Mouse (Mus musculus) forebrain, postnatal 0 days (tissue): ENCODE measurements around the gene Krt9. TPM values are rescaled to one million over a fixed set of nuclear protein-coding genes. Genes with fewer than 3 reads are reported as not detected.

ENCODE experiments used
- ATAC-seq: fragments of 200-750 bp; cut with Nextera tagmentation; 2 replicates; pipeline ENCODE4 v1.8.0; 2017; ENCODE audit warnings: mild to moderate bottlenecking, moderate library complexity
- DNase-seq: peaks from one replicate; pipeline ENCODE4 v3.0.0-alpha.2; 2015
- H3K27ac ChIP-seq: fragments of 300-500 bp; sonication (generic); 2 replicates; pipeline ENCODE4 v1.5.1; 2014; ENCODE audit warnings: low read depth, mild to moderate bottlenecking, antibody characterized with exemption, low read length, moderate library complexity, mixed read lengths
- H3K27me3 ChIP-seq: fragments of 300-500 bp; sonication (generic); 2 replicates; pipeline ENCODE4 v1.6.1; 2014; ENCODE audit warnings: mild to moderate bottlenecking, low read length, mixed read lengths; ENCODE audit not compliant: insufficient read depth
- H3K36me3 ChIP-seq: fragments of 300-500 bp; sonication (generic); 2 replicates; pipeline ENCODE4 v1.6.1; 2014; ENCODE audit warnings: mild to moderate bottlenecking, moderate library complexity; ENCODE audit not compliant: insufficient read depth
- H3K4me1 ChIP-seq: fragments of 300-500 bp; sonication (generic); 2 replicates; pipeline ENCODE4 v1.6.1; 2014; ENCODE audit warnings: antibody characterized with exemption; ENCODE audit not compliant: insufficient read depth
- H3K4me2 ChIP-seq: fragments of 300-500 bp; sonication (generic); 2 replicates; pipeline ENCODE4 v1.6.1; 2014; ENCODE audit warnings: low read depth, mild to moderate bottlenecking, moderate library complexity
- H3K4me3 ChIP-seq: fragments of 300-500 bp; sonication (generic); 2 replicates; pipeline ENCODE4 v1.5.1; 2014; ENCODE audit warnings: low read depth, low read length, mixed read lengths
- H3K9ac ChIP-seq: fragments of 300-500 bp; sonication (generic); 2 replicates; pipeline ENCODE4 v1.6.1; 2014; ENCODE audit warnings: mild to moderate bottlenecking
- H3K9me3 ChIP-seq: fragments of 300-500 bp; sonication (generic); 2 replicates; pipeline ENCODE4 v1.6.1; 2016; ENCODE audit warnings: low read length
- CTCF ChIP-seq: sonication (generic); IDR thresholded peaks from 2 replicates; pipeline ENCODE4 v1.5.1; 2016; ENCODE audit warnings: antibody characterized with exemption, control low read depth, low read depth
- WGBS: fragments of 180-500 bp; shearing (Covaris S2); extraction: QIAGEN DNeasy Blood & Tissue Kit; methylation state at CpG from one replicate; pipeline ENCODE4 v1.1.7; 2014; 5-methylcytosine and 5-hydroxymethylcytosine counted together
- polyA plus RNA-seq: library from polyadenylated mRNA; unstranded; fragments of >200 nt; fragmentation: Nextera tagmentation; extraction: Ambion mirVana; gene quantifications from 2 replicates; pipeline ENCODE4 v1.2.1, GENCODE M21; 2015
- total RNA-seq: library from RNA; depleted of rRNA; stranded (reverse); fragments of >200 nt; gene quantifications from 2 replicates; pipeline ENCODE4 v1.2.3, GENCODE M21; 2014

Krt9 gene
- total and polyA plus RNA-seq, 2 experiments from 2014 or later = 0.06 TPM; not detected in 1

DNA sequence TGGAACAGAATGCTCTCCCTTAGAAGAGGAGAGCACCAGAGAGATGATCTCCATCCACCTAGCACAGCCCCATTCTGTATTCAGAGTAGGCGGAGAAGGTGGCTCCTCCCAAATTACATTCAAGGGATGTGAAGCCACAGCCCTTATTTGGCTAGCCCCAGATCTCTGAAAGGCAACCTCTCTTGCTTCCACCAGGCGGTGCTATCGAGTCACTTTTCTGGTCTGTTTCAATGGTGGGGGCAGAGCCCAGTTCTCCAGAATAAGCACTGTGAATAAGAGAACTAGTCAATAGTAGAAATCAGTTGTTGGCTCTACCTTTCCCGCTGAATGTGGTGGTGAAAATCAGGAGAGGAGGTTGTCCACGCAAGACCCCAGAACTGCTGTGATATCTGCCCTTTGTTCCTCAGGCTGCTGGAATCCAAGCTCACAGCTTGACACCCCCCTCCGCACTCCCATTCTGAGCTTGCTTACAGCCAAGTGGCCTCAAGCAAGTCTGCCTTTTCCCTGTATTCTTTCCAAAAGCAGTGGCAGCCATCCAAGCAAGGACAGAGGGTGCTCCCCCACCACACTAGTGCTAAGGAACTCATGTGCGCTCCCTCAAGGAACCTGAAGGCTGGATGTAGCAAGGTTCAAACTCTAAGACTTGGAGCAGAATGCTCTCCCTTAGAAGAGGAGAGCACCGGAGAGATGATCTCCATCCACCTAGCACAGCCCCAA, 7.2 kb upstream of the Krt9 start:
- ATAC-seq (no peak), DNase-seq (peak; percentile 13)
- Histone ChIP-seq H3K4me3 (no peak overlapping the region), H3K9ac (no peak overlapping the region), H3K4me2 (no peak overlapping the region), H3K27ac (no peak overlapping the region), H3K27me3 (no peaks in the 10 kb centered on the region), H3K36me3 (no peaks in the 10 kb centered on the region), H3K4me1 (no peaks in the 10 kb centered on the region), H3K9me3 (no peaks in the 10 kb centered on the region)
- WGBS = 45% methylated on average over 8 of the region's 8 CpGs
- peak; percentile 56 for TF ChIP-seq CTCF

DNA sequence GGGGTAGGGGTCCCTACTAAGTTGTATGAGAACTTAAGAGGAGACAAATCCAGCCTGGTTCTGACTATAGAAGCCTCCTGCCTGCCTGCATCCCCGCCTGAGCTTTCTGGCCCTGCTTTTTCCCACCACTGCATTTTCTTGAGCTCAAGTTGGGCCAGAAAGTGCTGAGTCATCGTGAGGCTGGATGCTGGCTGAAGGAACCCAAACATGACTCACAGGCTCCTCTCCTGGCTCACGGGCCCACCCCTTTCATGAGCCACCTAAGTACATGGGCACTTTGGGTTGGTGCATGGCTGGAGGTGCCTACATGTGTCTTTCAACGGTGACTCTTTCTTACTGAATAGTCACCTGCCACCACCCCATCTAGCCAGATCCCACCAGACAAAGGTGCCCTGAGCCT, 5.6 kb upstream of the Krt9 start:
- TF ChIP-seq CTCF = no peak
- Histone ChIP-seq H3K36me3 (no peaks in the 10 kb centered on the region), H3K27ac (no peak overlapping the region), H3K4me3 (no peak overlapping the region), H3K9ac (no peak overlapping the region), H3K4me2 (no peak overlapping the region), H3K27me3 (no peaks in the 10 kb centered on the region), H3K4me1 (no peaks in the 10 kb centered on the region), H3K9me3 (no peaks in the 10 kb centered on the region)
- 83% methylated on average over 4 of the region's 4 CpGs for WGBS
- ATAC-seq = no peak
- DNase-seq = no peak

DNA sequence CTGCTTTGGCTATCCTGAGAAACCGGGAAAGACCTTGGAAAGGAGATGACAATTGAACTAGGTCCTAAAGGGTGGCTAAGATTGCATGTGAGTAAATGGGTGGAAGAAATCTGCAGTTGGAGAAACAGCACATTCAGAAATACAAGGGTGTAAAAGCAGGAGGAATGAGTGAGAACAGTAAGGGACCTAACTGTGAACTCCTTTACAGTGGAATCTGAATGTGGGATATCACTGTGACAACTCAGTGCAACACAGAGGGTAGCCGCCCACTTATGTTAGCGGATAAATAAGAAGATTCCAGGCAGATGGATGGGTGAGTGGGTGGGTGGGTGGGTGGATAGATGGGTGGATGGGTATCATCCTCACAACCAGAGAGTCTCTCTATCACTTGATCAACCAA, 1.2 kb downstream of the Krt9 start:
- Histone ChIP-seq H3K4me2 (no peak overlapping the region), H3K27me3 (no peaks in the 10 kb centered on the region), H3K4me3 (no peak overlapping the region), H3K9me3 (no peaks in the 10 kb centered on the region), H3K4me1 (no peaks in the 10 kb centered on the region), H3K9ac (no peak overlapping the region), H3K36me3 (no peaks in the 10 kb centered on the region), H3K27ac (no peak overlapping the region)
- ATAC-seq = no peak
- DNase-seq = no peak
- TF ChIP-seq CTCF = no peak
- WGBS = 99% methylated on average over 3 of the region's 3 CpGs

DNA sequence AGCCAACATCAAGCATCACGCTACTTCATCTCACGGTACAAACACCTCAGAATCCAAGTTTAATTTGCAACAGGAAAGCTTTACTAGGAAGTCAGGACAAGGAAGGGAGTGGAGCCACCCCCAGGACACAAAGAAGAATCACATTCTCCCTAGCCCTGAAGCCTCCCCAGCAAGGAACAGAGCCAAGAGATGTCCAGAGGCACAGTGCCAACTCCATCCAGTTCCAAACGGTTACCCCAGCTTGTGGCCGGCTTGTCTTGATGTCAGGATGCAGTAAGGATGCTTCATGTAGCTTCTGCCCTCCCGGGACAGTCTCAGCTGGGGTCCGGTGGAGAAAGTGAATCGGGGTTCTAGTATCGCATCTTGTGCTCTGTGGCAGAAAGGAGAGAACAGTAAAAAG, 6.3 kb downstream of the Krt9 start:
- DNase-seq = no peak
- TF ChIP-seq CTCF = no peak
- no peaks in the 10 kb centered on the region for H3K4me1 ChIP-seq
- no peak for ATAC-seq
- no peak overlapping the region for H3K4me2 ChIP-seq
- no peaks in the 10 kb centered on the region for H3K27me3 ChIP-seq
- no peak overlapping the region for H3K9ac ChIP-seq
- 79% methylated on average over 8 of the region's 8 CpGs for WGBS
- H3K9me3 ChIP-seq = no peaks in the 10 kb centered on the region
- no peak overlapping the region for H3K27ac ChIP-seq
- H3K4me3 ChIP-seq = no peak overlapping the region
- H3K36me3 ChIP-seq = no peaks in the 10 kb centered on the region

DNA sequence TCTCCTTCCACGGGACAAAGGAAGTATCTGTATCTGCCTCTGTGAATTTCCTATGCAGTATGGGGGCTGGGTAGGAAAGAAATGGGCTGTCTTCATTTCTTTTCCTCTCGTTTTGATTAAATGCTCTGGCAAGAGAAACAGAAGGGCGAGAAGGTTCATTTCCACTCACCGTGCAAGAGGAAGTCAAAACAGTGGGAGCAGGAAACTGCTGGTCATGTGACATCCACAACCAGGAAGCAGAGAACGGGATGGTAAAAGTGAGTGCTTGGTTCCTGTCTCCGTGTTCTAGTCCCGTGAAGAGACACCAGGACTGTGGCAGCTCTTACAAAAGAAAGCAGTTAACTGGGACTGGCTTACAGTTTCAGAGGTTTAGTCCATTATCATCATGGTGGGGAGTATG, 11.3 kb downstream of the Krt9 start:
- no peaks in the 10 kb centered on the region for H3K36me3 ChIP-seq
- H3K4me3 ChIP-seq = no peak overlapping the region
- ATAC-seq (no peak), DNase-seq (no peak)
- H3K27me3 ChIP-seq = no peaks in the 10 kb centered on the region
- H3K4me2 ChIP-seq = no peak overlapping the region
- no peaks in the 10 kb centered on the region for H3K9me3 ChIP-seq
- no peak for TF ChIP-seq CTCF
- no peak overlapping the region for H3K9ac ChIP-seq
- H3K4me1 ChIP-seq = no peaks in the 10 kb centered on the region
- H3K27ac ChIP-seq = no peak overlapping the region
- 78% methylated on average over 7 of the region's 7 CpGs for WGBS

DNA sequence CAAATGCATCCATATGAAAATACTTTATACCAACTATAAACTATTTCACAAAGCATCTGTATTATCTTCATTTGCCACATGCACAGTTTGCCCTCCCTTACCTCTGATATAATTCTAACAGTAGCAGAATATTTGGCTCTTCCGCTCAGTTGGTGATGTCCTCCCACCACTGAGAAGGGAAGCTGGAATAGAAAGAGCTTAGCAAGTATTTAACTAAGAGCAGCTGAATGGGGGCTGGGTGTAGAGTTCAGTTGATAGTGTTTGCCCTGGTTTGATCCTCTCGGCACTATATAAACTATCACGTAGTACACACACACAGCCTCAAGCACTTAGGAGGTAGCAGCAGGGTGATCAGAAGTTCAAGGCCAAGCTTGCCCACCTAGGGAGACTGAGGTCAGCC, 13.8 kb downstream of the Krt9 start:
- TF ChIP-seq CTCF = no peak
- Histone ChIP-seq H3K36me3 (no peaks in the 10 kb centered on the region), H3K27ac (no peak overlapping the region), H3K9me3 (no peaks in the 10 kb centered on the region), H3K27me3 (no peaks in the 10 kb centered on the region), H3K4me1 (no peaks in the 10 kb centered on the region), H3K4me2 (no peak overlapping the region), H3K9ac (no peak overlapping the region), H3K4me3 (no peak overlapping the region)
- WGBS = 81% methylated on average over 3 of the region's 3 CpGs
- no peak for DNase-seq
- ATAC-seq = no peak

DNA sequence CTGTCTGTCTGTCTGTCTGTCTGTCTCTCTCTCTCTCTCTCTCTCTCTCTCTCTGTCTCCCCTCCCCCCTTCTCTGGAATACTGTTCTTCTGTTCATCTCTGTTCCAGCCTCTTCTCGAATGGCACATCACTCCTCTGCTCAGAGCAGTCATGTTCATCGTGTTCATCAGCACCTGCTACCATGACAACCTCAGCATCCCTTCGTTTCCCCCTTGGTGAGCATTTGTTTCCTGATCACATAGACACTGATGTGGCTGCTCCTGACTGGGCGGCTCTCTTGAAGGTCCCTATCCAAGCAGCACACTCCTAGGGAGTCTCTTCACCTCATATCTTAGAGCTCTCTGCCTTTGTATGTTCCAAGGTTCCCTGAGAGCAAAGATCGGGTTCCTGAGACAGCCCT, 14.7 kb downstream of the Krt9 start:
- H3K4me3 ChIP-seq = no peak overlapping the region
- no peak overlapping the region for H3K4me2 ChIP-seq
- no peak for TF ChIP-seq CTCF
- H3K4me1 ChIP-seq = no peaks in the 10 kb centered on the region
- no peaks in the 10 kb centered on the region for H3K27me3 ChIP-seq
- H3K9me3 ChIP-seq = no peaks in the 10 kb centered on the region
- no peaks in the 10 kb centered on the region for H3K36me3 ChIP-seq
- 68% methylated on average over 5 of the region's 5 CpGs for WGBS
- peak; percentile 66; the same call in 1 of the 2 replicates for ATAC-seq
- DNase-seq = peak; percentile 28
- H3K27ac ChIP-seq = no peak overlapping the region
- H3K9ac ChIP-seq = no peak overlapping the region
